Mouse (Mus musculus) left cerebral cortex, adult 8-10 months (tissue): ENCODE data around the gene Selplg. TPM values are rescaled to one million over a fixed set of nuclear protein-coding genes. Genes with fewer than 3 reads are reported as not detected.
"Not testable (repeated sequence)": the region's sequence is repeated elsewhere in the genome, so short reads cannot be mapped to it uniquely, and the experiment has no call there.

Experiments
- DNase-seq, 2 experiments: peaks; one replicate each; pipeline ENCODE4 v3.0.0; 2022; ENCODE audit warnings: low spot score in 2 of 2
- total RNA-seq, 4 experiments: library from RNA; stranded (reverse); gene quantifications; 2 replicates each; pipeline ENCODE4 v1.2.4; 2022

The Selplg gene
- total RNA-seq, 4 experiments from 2014 or later, result 26.2 to 60.3 (median 40.2) TPM

GRCm38 (mm10) chr5:113796401-113797148 is 35.9 kb downstream of the Selplg start:
- DNase-seq, result no peak

GRCm38 (mm10) chr5:113791197-113792095 is 41.0 kb downstream of the Selplg start:
- no peak for DNase-seq

- DNase-seq, result no peak
These were observed 41.8 kb downstream of the Selplg start for GRCm38 (mm10) chr5:113790453-113791196.

GRCm38 (mm10) chr5:113789075-113789788 is 43.2 kb downstream of the Selplg start:
- no peak for DNase-seq

- DNase-seq, result no peak
These were observed 43.8 kb downstream of the Selplg start for GRCm38 (mm10) chr5:113788645-113789044.

- DNase-seq, result no peak
These were observed 45.5 kb downstream of the Selplg start for GRCm38 (mm10) chr5:113786985-113787384.

- DNase-seq, result not testable (repeated sequence)
These were observed 48.3 kb downstream of the Selplg start for GRCm38 (mm10) chr5:113784104-113784503.

- peak in 1 of 2 experiments; percentile 32 for DNase-seq
These were observed 48.9 kb downstream of the Selplg start for GRCm38 (mm10) chr5:113783581-113784001.

GRCm38 (mm10) chr5:113782624-113783023 is 49.8 kb downstream of the Selplg start:
- no peak for DNase-seq

GRCm38 (mm10) chr5:113781875-113782274 is 50.6 kb downstream of the Selplg start:
- DNase-seq, result no peak

GRCm38 (mm10) chr5:113781254-113781653 is 51.2 kb downstream of the Selplg start:
- no peak for DNase-seq

GRCm38 (mm10) chr5:113780763-113781162 is 51.7 kb downstream of the Selplg start:
- DNase-seq, result no peak

GRCm38 (mm10) chr5:113780082-113780752 is 52.2 kb downstream of the Selplg start:
- no peak for DNase-seq

GRCm38 (mm10) chr5:113779569-113779968 is 52.9 kb downstream of the Selplg start:
- no peak for DNase-seq

GRCm38 (mm10) chr5:113777728-113778127 is 54.7 kb downstream of the Selplg start:
- not testable (repeated sequence) for DNase-seq

GRCm38 (mm10) chr5:113776896-113777226 is 55.6 kb downstream of the Selplg start:
- no peak for DNase-seq

GRCm38 (mm10) chr5:113776128-113776895 is 56.1 kb downstream of the Selplg start:
- no peak for DNase-seq

- no peak for DNase-seq
These were observed 56.9 kb downstream of the Selplg start for GRCm38 (mm10) chr5:113775585-113775984.

GRCm38 (mm10) chr5:113773664-113774063 is 58.8 kb downstream of the Selplg start:
- peak; percentile 57 to 72 for DNase-seq
